Mouse (Mus musculus): Measurements from ENCODE around the gene Ibtk.
"Not testable (repeated sequence)": the region's sequence is repeated elsewhere in the genome, so short reads cannot be mapped to it uniquely, and the experiment has no call there.

Ibtk gene

DNA sequence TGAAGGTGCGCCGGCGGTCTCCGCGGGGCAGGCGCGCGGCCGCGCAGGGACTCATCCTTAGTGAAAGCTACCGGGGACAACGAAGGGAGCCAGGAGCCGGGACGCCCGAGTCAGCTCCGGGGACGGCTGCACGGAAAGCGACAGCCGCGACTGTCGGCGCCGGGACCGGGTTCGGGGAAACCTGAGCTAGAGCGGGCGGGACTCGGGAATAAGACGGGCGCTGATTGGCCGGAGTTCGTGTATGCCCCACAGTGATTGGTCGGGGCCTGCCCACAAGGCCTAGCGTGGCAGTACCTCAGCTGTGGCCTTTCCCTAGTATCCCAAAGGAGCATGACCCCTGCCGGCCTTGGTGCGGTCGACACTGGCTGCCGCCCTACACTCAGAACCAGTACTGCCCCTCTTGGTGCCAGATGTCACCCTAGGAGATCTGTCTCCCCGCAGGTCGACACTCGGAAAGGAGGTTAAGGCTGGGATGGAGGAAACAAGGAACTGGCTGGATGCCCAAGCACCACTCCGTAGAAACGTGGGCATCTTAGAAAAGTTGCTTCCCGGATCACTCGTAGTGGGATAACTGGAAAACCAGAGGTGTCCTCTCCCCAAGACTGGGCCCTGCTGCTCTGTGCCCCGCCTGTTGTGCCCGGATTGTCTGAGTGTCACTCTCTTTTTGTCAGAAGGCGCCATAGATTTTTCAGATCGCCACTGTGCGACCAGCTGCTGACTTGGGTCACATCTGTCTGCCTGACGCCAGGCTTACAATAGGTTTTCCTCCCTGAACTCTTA, at the start of gene Ibtk:
Ibtk (minus strand) TSS at position 193 of the 780 bp plus-strand sequence.
- peak; percentile 97 for DNase-seq

DNA sequence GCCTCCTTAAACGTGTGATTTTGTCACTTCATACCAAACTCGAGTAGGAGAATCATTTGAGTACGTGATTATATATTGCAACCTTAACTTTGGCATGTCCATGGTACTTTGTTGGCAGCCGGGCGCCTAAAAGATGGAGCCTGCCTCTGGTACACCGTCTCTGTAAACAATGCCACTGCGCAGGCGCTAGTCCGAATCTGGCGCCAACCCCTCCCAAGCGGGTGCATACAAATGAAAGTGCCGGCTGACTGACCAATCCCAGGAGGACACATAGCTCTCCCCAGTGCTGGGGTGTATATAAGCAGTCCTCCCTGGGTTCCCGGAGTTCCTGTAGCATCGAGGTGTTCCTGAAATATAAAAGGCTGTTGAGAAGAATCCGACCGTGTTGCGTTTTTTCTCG, 42.4 kb upstream of the Ibtk start:
- not testable (repeated sequence) for DNase-seq

DNA sequence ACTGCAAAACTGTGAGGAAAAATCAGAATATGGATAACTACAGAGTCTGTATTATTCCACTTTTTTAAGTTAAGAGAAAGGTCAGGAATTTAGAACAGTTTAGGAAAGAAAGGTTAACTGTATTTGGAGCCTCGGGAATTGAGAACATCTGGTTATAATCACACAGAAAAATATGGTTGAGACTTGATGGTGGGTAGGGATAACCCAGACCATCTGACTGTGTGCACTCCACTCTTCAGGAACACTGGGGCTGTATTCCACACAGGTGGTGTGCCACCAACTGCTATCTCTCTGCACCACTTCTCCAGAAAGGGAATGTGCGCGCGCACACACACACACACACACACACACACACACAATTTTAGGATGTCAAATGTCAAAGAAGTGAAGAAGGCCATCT, 31.1 kb upstream of the Ibtk start:
- DNase-seq = no peak

DNA sequence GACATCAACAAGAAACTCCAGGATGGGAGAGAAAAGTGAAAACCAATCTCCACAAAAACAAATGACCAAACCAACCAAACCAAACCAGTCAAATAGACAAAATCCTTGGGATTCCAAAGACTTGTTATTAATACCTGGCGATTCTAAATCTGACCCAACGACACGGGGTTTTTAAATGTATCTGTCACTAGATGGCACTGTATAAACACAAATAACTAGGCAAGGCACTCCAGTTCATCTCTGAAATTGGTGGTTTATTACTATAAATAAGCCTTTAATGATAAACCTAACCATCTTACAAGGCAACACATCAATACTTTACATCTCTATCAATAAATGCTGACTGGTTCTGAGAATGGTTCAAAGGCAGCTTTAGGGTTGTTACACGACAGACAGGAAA, 30.3 kb upstream of the Ibtk start:
- DNase-seq = no peak

- DNase-seq = no peak
These were observed 28.4 kb upstream of the Ibtk start for GRCm38 (mm10) chr9:85777544-85777943.

DNA sequence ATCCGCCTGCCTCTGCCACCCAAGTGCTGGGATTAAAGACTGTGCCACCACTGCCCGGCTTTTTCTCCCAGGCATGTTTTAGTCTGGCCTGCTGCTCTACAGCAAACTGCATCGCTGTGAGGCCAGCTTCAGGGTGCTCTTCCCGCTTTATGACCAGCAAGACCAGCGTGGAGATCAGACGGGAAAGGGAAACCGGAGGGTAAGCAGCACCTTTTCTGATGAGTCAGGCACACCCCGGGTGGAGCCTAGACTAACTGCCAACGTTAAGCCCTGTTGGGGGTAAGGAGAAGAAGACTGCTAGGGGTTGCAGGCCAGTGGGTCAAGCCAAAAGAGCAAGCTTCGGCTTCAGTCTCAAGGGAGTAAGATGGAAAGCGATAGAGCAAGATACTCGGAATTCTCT, 23.1 kb upstream of the Ibtk start:
- no peak for DNase-seq

DNA sequence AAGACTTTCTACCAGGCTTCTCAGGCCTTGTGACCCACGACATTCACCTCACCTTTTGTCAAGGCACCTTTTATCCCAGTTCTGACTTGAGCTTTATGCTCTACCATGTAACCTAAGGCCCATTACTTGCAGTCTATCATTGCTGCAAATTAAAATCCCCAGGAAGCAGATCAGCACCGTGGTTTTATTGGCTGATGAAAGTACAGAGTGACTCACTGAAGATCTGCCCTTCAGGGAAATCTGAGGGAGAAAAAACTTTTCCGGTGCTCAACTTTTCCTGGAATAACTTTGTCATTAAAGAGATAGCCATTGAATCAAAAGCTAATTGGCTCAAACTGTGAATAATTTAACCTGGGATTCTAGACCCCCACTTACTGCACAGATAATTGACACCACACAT, 22.3 kb upstream of the Ibtk start:
- no peak for DNase-seq

- no peak for DNase-seq
These were observed 21.2 kb upstream of the Ibtk start for GRCm38 (mm10) chr9:85770369-85770768.

DNA sequence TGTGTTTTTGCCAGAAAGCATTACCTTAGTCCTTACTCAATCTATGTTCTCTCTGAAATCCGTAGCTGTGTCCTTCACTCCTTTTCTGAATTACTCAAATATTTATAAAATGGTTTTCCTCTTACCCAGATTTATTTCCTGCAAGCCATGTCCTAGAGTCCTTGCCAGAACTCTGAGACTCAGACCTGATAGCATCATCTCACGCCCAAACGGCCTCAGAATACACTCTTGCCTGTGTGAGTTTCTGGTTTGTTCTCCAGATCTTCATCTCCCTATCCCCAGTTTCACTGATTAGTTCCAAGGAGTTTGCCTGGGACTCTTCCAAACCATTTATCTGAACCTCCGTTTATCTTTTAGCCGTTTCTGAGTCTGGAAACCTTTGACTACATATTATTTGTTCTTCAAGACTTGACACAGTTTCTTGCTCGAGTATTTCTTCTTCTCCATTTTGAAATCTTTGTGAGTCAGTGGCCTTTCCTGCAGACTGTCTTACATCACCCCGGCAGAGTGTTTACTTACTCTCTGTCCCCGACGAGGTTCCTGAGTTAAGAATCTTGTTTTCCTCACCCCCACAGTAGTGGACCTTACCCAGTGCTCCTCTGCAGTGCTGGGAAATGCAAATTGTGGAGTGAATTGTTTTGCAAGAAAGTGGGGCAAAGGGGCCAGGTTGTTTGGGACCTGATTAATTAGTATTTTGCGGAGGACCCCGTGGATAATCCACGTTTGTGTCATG, 20.1 kb upstream of the Ibtk start:
- DNase-seq = no peak

DNA sequence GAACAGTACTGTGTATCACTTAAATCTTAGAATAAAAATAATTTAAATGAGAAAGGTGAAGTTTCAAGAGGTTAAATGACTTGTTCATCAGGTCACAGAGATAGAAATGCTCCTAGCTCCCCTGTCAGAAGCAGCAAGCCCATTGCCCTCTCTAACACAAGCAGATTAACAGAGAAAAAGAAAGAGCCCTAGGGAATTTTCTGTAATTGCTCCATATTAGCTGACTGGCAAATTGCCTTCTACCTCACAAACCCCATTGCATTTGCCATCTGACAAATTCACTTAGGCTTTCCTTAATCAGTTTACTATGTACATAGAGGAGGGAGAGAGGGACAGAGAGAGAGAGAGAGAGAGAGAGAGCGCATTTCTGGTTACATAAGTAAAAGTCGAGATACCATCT, 18.1 kb upstream of the Ibtk start:
- no peak for DNase-seq

GRCm38 (mm10) chr9:85762476-85762875, 13.3 kb upstream of the Ibtk start:
- no peak for DNase-seq

DNA sequence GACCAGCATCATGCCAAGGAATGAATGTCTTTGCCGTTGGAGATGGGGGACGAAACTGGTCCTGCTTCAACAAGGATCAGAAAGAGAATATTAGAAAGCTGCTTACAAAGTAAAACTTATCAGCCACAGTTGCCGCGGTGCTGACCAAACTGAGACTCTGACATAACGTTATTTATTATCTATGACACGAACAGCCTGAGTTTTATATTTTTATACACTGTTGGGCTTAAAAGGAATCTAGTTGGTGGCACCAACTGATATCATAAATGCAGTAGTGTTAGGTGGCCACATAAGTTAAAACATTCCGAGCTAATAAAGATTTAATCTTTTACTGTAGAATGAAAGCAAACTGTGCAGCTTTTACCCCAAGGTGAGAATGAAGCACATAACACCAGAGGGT, 1.7 kb upstream of the Ibtk start:
- DNase-seq = no peak

DNA sequence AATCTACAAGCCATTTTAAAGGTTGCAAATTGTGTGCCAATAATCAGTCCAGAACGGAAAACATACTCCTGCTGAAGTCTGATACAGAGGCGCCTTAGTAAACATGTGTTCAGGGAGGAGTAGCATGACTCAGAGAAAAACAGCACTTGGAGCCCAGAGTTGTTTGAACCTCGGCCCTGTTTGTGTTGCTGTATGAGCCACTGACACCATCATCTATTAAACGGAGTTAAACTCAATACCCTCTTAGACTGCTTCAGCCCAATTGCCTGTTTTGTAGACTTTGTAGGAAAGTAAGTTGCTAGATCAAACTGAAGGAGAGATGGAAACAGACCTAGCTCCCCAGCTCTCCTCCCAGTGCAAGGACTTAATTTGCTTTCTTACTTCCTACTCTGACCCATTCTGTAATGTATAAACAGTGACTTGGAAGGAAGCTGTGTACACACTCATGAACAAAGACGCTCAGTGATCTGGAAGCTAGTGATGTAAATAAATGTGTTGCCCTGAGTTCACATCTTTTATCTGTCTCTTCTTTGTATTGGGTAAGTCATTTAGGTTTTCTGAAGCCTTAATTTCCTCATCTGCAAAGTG, 882 bp upstream of the Ibtk start:
- no peak for DNase-seq

DNA sequence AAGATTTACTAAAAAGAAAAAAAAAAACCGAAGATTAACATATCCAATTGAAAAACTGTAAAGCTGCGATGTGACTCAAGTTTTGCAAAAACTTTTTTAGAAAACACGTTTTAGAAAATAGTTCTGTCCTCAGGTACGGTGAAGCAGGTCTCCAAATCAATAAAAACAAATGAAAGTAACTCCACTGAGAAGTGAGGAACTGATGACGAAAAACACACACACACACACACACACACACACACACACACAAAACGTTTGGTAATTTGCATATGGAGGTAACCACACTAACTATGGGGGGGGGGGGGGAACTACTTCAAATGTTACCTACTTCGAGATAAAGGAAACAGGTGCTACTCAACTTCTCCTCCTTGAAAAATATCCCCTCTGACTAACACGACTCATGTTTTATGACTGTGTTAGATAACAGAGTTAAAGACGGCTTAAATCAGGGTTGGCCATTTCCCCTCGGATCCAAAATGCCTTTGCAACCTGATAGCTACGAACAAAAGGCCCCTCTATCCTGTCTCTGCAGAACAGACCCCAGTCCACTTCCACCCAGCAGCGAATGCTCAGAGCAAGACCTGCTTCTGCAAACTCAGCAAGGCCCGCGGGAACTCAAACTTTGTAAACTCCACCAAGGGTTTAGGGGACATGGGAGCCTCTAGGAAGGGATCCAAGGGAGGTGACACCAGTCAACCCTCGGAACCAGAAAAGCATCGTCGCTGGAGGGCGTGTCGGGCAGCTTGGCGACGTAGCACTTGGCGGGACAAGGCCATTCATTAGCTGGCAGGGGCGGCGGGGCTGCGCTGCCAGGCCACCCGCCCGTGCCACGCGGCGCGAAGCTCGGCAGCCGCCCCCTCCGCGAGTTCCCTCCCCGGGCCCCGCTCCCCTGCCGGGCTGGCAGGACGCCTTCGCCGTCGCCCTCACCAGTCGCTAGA, 661 bp downstream of the Ibtk start:
- DNase-seq = peak; percentile 69

GRCm38 (mm10) chr9:85745566-85745965, 3.6 kb downstream of the Ibtk start:
- DNase-seq = no peak

- no peak for DNase-seq
These were observed 5.8 kb downstream of the Ibtk start for GRCm38 (mm10) chr9:85743358-85743757.

- DNase-seq = no peak
These were observed 7.0 kb downstream of the Ibtk start for GRCm38 (mm10) chr9:85742107-85742506.

- DNase-seq = no peak
These were observed 9.9 kb downstream of the Ibtk start for GRCm38 (mm10) chr9:85739279-85739678.

GRCm38 (mm10) chr9:85734821-85735220, 14.3 kb downstream of the Ibtk start:
- DNase-seq = no peak

DNA sequence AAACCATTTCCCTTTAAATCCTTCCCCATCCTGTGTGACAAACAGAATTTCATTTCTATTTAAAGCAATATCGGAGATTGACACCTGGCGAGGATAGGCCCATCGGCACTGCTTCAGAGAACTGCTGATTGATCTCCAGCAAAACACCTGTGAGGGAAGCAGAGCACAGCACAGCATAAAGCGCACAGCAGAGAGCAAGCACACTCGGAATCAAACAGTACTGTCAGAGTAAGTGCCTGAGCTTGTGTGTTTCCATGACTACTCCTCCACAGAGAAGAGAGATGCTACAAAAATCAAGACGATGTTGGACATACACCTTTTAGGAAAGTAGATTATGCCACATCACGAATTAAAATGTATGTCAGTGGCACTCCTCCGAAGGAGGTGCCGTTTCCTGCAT, 25.1 kb downstream of the Ibtk start:
- DNase-seq = no peak

GRCm38 (mm10) chr9:85717336-85717735, 31.8 kb downstream of the Ibtk start:
- no peak for DNase-seq

- DNase-seq = no peak
These were observed 41.8 kb downstream of the Ibtk start for GRCm38 (mm10) chr9:85707302-85707701.

DNA sequence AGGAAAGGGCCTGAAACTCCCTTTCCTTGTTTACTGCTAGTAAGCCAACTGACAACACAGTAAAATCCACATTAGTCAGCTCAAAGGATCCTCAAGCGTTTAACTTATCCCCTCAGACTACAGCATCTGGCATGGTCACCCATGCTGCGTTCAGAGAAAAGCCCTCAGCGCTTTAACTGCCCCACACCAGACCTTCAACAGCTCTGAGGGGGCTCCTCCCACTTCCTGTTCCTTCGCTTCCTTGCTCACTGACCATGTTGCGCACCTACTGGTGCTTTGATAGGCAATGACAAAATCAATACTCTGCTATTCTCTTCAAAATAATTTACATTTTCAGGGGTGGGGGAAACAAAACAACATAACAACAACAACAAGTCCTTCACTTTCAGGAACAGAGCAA, 47.2 kb downstream of the Ibtk start:
- no peak for DNase-seq

Measured in right cerebral cortex, postnatal 4 days (tissue).